Mouse (Mus musculus) naive thymus-derived CD4-positive, alpha-beta T cell, adult 5 months (primary cell): ENCODE data around the gene Fst. TPM values are rescaled to one million over a fixed set of nuclear protein-coding genes. Genes with fewer than 3 reads are reported as not detected.

ENCODE experiments used
- polyA plus RNA-seq: library from polyadenylated mRNA; unstranded; fragments of 100-300 nt; shearing (Covaris generic); gene quantifications from one replicate; pipeline ENCODE4 v1.2.1, GENCODE M21; 2017

Gene Fst
- polyA plus RNA-seq: not detected

GRCm38 (mm10) chr13:114458886-114459700, at the start of gene Fst:
Gene Fst, minus strand, starts transcription at chr13:114458951.

Other genes with a start within 250 kb of the Fst start
- 153 TPM for gene Ndufs4, start 70.7 kb downstream of the Fst start, polyA plus RNA-seq